Mouse (Mus musculus) spleen, postnatal 10 days (tissue): ENCODE measurements at regions not wholly inside any gene's neighbourhood (a gene's known extent, or its start where the extent isn't known, plus 50 kb on each side); places are given as distances from the start of the nearest gene placed in this dataset.
A peak's percentile ranks its signal among the peaks of the same experiment; 100 is the strongest.
"Not testable (repeated sequence)": the region's sequence is repeated elsewhere in the genome, so short reads cannot be mapped to it uniquely, and the experiment has no call there.

Experiments used
- DNase-seq, 2 experiments: peaks; one replicate each; pipeline ENCODE4 v3.0.0; 2021 to 2022; ENCODE audit warnings: low spot score in 2 of 2

DNA sequence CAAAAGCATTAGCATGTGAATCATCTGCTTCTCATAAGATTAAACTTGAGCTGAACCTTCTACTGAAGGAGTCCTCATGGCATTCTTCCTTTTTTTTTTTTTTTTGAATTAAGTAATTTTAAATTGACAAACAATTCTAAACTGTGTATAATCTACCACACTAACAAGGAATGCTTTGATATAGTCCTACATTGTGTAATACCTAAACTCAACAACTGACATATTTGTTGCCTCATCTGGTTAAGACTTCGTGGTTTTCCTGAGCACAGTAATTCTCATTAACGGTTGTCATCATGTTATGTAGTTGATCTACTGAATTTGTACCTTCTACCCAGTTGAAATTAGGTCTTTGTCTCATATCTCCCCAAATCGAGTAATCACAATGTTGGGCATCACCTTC lies 83.9 kb upstream of the Hcrtr2 start:
- no peak for DNase-seq

DNA sequence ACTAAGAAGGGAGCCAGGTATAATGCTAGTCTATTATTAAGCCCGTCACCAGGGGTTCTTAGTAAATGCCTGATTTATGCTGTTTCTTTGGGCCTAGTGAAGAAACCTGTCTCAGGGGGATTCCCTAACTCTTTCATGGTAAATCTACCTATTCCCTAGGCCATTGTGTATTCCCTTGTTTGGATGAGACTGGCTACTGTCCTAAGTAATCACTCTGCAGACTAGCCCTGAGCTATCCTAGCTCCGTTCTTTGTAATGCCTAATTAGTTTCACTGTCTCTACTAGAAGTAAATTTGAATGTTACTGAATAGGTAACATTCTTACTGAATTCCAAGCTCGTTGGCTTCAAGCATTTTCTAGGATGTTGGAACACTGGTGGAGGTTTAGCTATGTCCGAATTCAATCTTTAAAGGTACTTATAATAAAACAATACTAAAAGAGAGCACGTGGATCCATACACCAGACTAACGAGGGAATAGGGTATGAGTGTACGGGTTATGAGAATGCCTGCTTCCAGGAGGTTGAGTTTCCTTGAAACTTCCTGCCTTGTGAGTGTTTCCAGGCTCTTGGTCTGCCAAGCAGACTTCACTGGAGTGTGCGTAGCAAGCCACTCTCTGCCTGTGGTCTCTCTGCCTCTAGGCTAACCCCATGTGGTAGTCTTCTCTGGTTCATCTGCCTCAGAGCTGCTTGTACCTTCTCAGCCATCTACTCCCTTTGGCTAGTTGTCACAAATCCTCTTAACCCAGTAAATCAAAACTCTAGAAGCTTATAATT lies 78.4 kb upstream of the Hcrtr2 start:
- not testable (repeated sequence) for DNase-seq

DNA sequence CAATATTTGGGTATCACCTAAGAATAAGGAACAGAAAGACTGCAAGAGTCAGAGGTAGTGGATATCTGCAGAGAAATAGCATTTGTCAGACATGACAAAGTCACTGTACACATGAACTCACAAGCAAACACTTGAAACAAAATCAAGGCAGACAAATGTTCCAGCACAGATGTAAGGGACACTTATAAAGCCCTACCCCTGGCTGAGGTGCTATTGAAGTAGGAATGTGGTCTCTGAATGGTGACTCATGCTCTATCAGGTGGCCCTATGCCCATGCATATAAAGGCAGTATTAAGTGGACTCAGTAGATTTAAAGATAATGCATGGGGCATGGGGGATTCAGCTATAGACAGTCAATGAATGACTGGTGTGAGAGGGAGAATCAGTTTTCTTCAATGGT lies 77.2 kb upstream of the Hcrtr2 start:
- DNase-seq, result no peak

DNA sequence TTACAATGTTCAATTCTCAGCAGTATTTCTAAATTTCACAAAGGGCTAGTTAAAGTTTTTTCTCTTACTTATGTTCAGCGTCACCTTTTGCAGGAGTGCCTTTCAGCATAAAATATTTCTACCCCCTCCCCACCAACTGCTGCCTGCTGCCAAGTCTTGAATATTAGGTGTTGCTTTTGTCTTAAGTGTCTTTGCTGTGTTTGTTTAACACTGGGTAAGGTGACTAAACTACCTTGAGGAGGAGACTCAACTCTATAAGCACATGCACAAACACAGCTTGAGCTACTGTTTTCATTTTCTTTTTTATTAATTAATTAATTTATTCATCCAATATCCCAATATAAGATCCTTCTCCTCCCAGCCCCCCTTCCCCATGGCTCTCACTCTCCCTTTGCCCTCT lies 70.1 kb upstream of the Hcrtr2 start:
- DNase-seq, result no peak

DNA sequence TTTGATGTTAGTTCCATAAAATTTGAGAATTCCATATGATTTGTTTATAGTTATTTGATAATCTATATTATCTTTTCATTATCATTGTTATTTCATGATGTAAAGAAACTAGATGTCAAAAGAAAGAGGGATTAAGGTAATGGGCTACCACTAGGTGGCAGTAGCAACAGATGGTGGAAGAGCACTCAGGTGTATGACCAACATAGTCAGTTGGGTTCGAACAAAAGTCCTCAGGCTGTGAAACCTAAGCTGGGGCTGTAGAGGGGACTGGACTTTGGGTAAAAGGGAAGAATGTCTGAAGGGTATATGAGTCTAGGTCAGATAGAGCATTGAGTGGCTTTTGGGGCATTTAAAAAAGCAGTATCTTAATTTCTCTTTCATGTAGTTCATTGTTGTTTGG lies 67.2 kb upstream of the Hcrtr2 start:
- peak in 1 of 2 experiments; percentile 21 for DNase-seq
